8 mouse cellular contexts compared by ENCODE assay signal in the genomic region with DNA sequence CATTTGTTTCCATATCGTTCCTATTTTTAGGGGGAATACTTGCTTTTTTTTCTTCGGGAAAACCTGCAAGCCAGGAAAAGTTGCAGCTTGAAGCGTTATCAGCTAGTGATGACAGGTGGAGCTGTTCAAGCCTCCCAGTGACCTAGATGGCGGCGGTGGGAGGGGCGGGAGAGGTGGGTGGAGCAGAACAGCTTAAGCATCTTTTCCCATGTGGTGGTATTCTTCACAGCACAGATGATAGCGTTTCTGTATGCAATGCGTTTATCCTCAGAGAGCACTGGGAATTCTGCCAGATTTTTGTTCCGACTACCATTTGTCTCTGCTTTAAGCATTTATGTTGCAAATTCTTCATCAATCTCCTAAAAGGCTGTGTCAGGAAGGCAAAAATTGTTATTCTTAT.
DNase-seq lines count a peak whose midpoint lies in the region; ATAC-seq and TF ChIP-seq lines count a peak whose summit lies in the region.

No protein-coding gene starts in this region.

- peak overlapping the region; percentile 44 for H3K4me2 ChIP-seq in kidney, embryonic 15.5 days
- H3K4me2 ChIP-seq in intestine, postnatal 0 days (replicated peaks; ENCODE audit: low read depth) = peak overlapping the region; percentile 40

- H3K4me1 ChIP-seq in kidney, embryonic 15.5 days = 0 out of 2 replicates have a peak, but pooled peaks cover 7% of the 10 kb centered on the region
- peaks cover 5% of the 10 kb centered on the region; the same call in 1 of the 2 replicates for H3K4me1 ChIP-seq in cerebellum, adult 2 months (ENCODE audit: control insufficient read depth, insufficient read depth, low read length)
- H3K4me1 ChIP-seq in intestine, postnatal 0 days (replicated peaks; ENCODE audit: control insufficient read depth, insufficient read depth, low read length) = no peaks in the 10 kb centered on the region

- TF ChIP-seq POLR2A in cerebellum, adult 2 months (IDR thresholded peaks at IDR 0.05; ENCODE audit: borderline replicate concordance, insufficient read depth, low read length) = no peak

- no peaks in the 10 kb centered on the region for H3K9me3 ChIP-seq in kidney, embryonic 15.5 days (replicated peaks)
- H3K9me3 ChIP-seq in intestine, postnatal 0 days (ENCODE audit: control insufficient read depth) = no peaks in the 10 kb centered on the region

- H3K9ac ChIP-seq in kidney, embryonic 15.5 days = no peak overlapping the region
- no peak overlapping the region for H3K9ac ChIP-seq in intestine, postnatal 0 days (ENCODE audit: low read depth, low read length)

- H3K36me3 ChIP-seq in kidney, embryonic 15.5 days = no peaks in the 10 kb centered on the region
- H3K36me3 ChIP-seq in intestine, postnatal 0 days (ENCODE audit: control insufficient read depth, insufficient read depth) = no peaks in the 10 kb centered on the region

- no peak for DNase-seq in kidney, adult 9 months
- peak; percentile 40 to 61 for DNase-seq in cerebellum, adult 2 months
- DNase-seq in frontal cortex, postnatal 36 days (ENCODE audit: low spot score in 2 of 2) = peak; percentile 55 to 83
- DNase-seq in mesoderm, embryonic 11.5 days (ENCODE audit: low read depth, low spot score) = peak; percentile 37
- DNase-seq in telencephalon, adult 2 months (ENCODE audit: low read depth, low spot score) = peak; percentile 97
- DNase-seq in thymus, postnatal 0 days (ENCODE audit: low spot score) = no peak

- 25% methylated on average over 9 of the region's 9 CpGs for WGBS in kidney, embryonic 15.5 days
- WGBS in cerebellum, adult 2 months = 7% methylated on average over 9 of the region's 9 CpGs
- 18% methylated on average over 9 of the region's 9 CpGs for WGBS in intestine, postnatal 0 days

- no peaks in the 10 kb centered on the region for H3K27me3 ChIP-seq in kidney, embryonic 15.5 days
- no peaks in the 10 kb centered on the region for H3K27me3 ChIP-seq in cerebellum, adult 2 months (ENCODE audit: control insufficient read depth, insufficient read depth, low read length)
- H3K27me3 ChIP-seq in intestine, postnatal 0 days (replicated peaks; ENCODE audit: control insufficient read depth, insufficient read depth, low read length) = no peaks in the 10 kb centered on the region

- no peak for TF ChIP-seq CTCF in cerebellum, adult 2 months (IDR thresholded peaks at IDR 0.05; ENCODE audit: borderline replicate concordance, insufficient read depth, low read depth, low read length)
- TF ChIP-seq CTCF in intestine, postnatal 0 days (IDR thresholded peaks at IDR 0.05; ENCODE audit: low read depth) = peak; percentile 25; the same call in 1 of the 2 replicates

- 0 out of 2 replicates have a peak overlapping the region, but pooled peaks have one; percentile 3 for H3K4me3 ChIP-seq in kidney, embryonic 15.5 days (replicated peaks)
- H3K4me3 ChIP-seq in cerebellum, adult 2 months (replicated peaks; ENCODE audit: insufficient read depth, low read depth, low read length) = peak overlapping the region; percentile 37
- 0 out of 2 replicates have a peak overlapping the region, but pooled peaks have one; percentile 3 for H3K4me3 ChIP-seq in intestine, postnatal 0 days (ENCODE audit: low read depth, low read length)

- H3K27ac ChIP-seq in kidney, embryonic 15.5 days = peak overlapping the region; percentile 56; the same call in 1 of the 2 replicates
- no peak overlapping the region for H3K27ac ChIP-seq in cerebellum, adult 2 months (ENCODE audit: insufficient read depth, low read length)
- H3K27ac ChIP-seq in intestine, postnatal 0 days (ENCODE audit: low read depth, low read length) = no peak overlapping the region

- peak; percentile 79; the same call in 1 of the 2 replicates for ATAC-seq in kidney, embryonic 15.5 days (replicated peaks; ENCODE audit: low FRiP score)
- ATAC-seq in intestine, postnatal 0 days = no peak

Comparison
In these comparisons a context has a peak if more than half of its experiments do, and no peak if none do; other contexts are left out.
1. DNase-seq: peak in cerebellum, adult 2 months (2 of 2), frontal cortex, postnatal 36 days (2 of 2), mesoderm, embryonic 11.5 days (single experiment) and telencephalon, adult 2 months (single experiment); none in kidney, adult 9 months (single experiment) and thymus, postnatal 0 days (single experiment).
2. Peak in every context shown above with its lines, with median percentiles within 50 percentile points of each other: H3K4me3 ChIP-seq.